20 mouse cellular contexts compared by ENCODE assay signal in the genomic region with DNA sequence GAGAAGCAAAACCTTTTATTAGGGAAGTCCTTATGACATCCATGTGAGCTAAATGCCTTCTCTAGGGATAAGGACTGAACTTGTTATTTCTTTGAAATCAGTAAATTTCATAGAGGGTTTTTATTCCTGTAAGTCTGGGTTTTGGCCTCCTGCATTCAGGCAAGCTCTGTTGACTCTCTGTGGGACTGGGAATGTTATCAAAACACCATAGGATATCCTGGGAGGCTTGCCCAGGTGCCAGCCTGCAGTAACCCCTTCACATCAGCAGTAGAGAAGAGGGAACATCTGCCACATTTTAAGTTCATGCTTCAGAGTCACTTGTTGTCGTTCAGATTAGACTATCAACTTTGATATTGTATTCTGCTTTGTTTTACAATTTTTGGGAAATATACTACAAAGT.
DNase-seq lines count a peak whose midpoint lies in the region; ATAC-seq and TF ChIP-seq lines count a peak whose summit lies in the region.
"Had no signal": no experiment of that assay in that cellular context is flagged by ENCODE, and none has a peak within 500 bp of the region (broad histone marks: within the 10 kb centered on the region; RNA-seq: fewer than 3 reads in every experiment).

No protein-coding gene starts in this region.

- no peaks in the 10 kb centered on the region for H3K4me1 ChIP-seq in midbrain, postnatal 0 days (ENCODE audit: insufficient read depth, low read length)
- H3K4me1 ChIP-seq in midbrain, embryonic 16.5 days (ENCODE audit: control insufficient read depth, insufficient read depth, low read length): no peaks in the 10 kb centered on the region
- H3K4me1 ChIP-seq: embryonic facial prominence, embryonic 13.5 days; embryonic facial prominence, embryonic 15.5 days; forebrain, embryonic 10.5 days; forebrain, embryonic 12.5 days had no signal

- no peak overlapping the region for H3K9ac ChIP-seq in midbrain, postnatal 0 days (replicated peaks; ENCODE audit: low read length, poor library complexity, severe bottlenecking)
- H3K9ac ChIP-seq in midbrain, embryonic 16.5 days (ENCODE audit: low read depth, low read length): no peak overlapping the region
- H3K9ac ChIP-seq: embryonic facial prominence, embryonic 13.5 days; embryonic facial prominence, embryonic 15.5 days; forebrain, embryonic 12.5 days had no signal

- no peak overlapping the region for H3K4me3 ChIP-seq in layer of hippocampus, adult 2 months
- no peak overlapping the region for H3K4me3 ChIP-seq in midbrain, postnatal 0 days (ENCODE audit: low read depth, low read length)
- H3K4me3 ChIP-seq in midbrain, embryonic 16.5 days (ENCODE audit: low read depth, low read length): no peak overlapping the region
- H3K4me3 ChIP-seq: embryonic facial prominence, embryonic 13.5 days; embryonic facial prominence, embryonic 15.5 days; erythroblast, embryonic 14.5 days; forebrain, embryonic 10.5 days; forebrain, embryonic 12.5 days had no signal

- peak; percentile 29 to 39 for DNase-seq in cerebellum, postnatal 14 days
- DNase-seq in layer of hippocampus, adult 2 months (ENCODE audit: low spot score in 2 of 2): no peak
- DNase-seq in layer of hippocampus, adult 18-20 months (ENCODE audit: low spot score in 2 of 2): no peak
- peak; percentile 2 for DNase-seq in midbrain, postnatal 0 days (ENCODE audit: low spot score)
- DNase-seq: adrenal gland, adult 2 months; adrenal gland, postnatal 10 days; adrenal gland, postnatal 25 days; cerebellum, adult 11-12 months; cerebellum, adult 2 months; cerebellum, adult 9-10 months; cerebellum, postnatal 36 days; embryo, embryonic 11 days had no signal

- no peaks in the 10 kb centered on the region for H3K36me3 ChIP-seq in midbrain, postnatal 0 days (ENCODE audit: insufficient read depth, low read length)
- no peaks in the 10 kb centered on the region for H3K36me3 ChIP-seq in midbrain, embryonic 16.5 days (ENCODE audit: control insufficient read depth, insufficient read depth, low read length)
- H3K36me3 ChIP-seq: embryonic facial prominence, embryonic 13.5 days; embryonic facial prominence, embryonic 15.5 days; forebrain, embryonic 10.5 days; forebrain, embryonic 12.5 days had no signal

- 70% methylated on average over 1 of the region's 1 CpGs for WGBS in midbrain, postnatal 0 days
- WGBS in midbrain, embryonic 16.5 days: 91% methylated on average over 1 of the region's 1 CpGs

- no peaks in the 10 kb centered on the region for H3K27me3 ChIP-seq in midbrain, postnatal 0 days (ENCODE audit: insufficient read depth, low read length)
- no peaks in the 10 kb centered on the region for H3K27me3 ChIP-seq in midbrain, embryonic 16.5 days (ENCODE audit: control insufficient read depth, insufficient read depth, low read depth, low read length)
- H3K27me3 ChIP-seq: embryonic facial prominence, embryonic 13.5 days; embryonic facial prominence, embryonic 15.5 days; forebrain, embryonic 12.5 days had no signal

- H3K4me2 ChIP-seq in midbrain, postnatal 0 days (ENCODE audit: low read depth, low read length, poor library complexity, severe bottlenecking): no peak overlapping the region
- H3K4me2 ChIP-seq in midbrain, embryonic 16.5 days (ENCODE audit: low read length): no peak overlapping the region
- H3K4me2 ChIP-seq: embryonic facial prominence, embryonic 13.5 days; embryonic facial prominence, embryonic 15.5 days; forebrain, embryonic 12.5 days had no signal

- TF ChIP-seq CTCF in layer of hippocampus, adult 2 months (conservative IDR thresholded peaks at IDR 0.05): no peak
- TF ChIP-seq CTCF in midbrain, postnatal 0 days (IDR thresholded peaks at IDR 0.05): no peak

- peak overlapping the region; percentile 68; the same call in 1 of the 2 replicates for H3K27ac ChIP-seq in layer of hippocampus, adult 2 months
- H3K27ac ChIP-seq in midbrain, postnatal 0 days (ENCODE audit: low read depth, low read length): no peak overlapping the region
- no peak overlapping the region for H3K27ac ChIP-seq in midbrain, embryonic 16.5 days (ENCODE audit: low read length)
- H3K27ac ChIP-seq: embryonic facial prominence, embryonic 13.5 days; embryonic facial prominence, embryonic 15.5 days; forebrain, embryonic 10.5 days; forebrain, embryonic 12.5 days had no signal

- no peak for ATAC-seq in cerebellum, adult (ENCODE audit: insufficient number of reproducible peaks, low FRiP score, low TSS enrichment)
- no peak for ATAC-seq in midbrain, postnatal 0 days (ENCODE audit: low FRiP score)
- ATAC-seq in midbrain, embryonic 16.5 days: no peak
- ATAC-seq: forebrain, embryonic 14.5 days had no signal

- H3K9me3 ChIP-seq in midbrain, postnatal 0 days (ENCODE audit: low read length): no peaks in the 10 kb centered on the region
- no peaks in the 10 kb centered on the region for H3K9me3 ChIP-seq in midbrain, embryonic 16.5 days (replicated peaks; ENCODE audit: control insufficient read depth, low read length, poor library complexity, severe bottlenecking)
- H3K9me3 ChIP-seq: embryonic facial prominence, embryonic 13.5 days; embryonic facial prominence, embryonic 15.5 days; forebrain, embryonic 10.5 days; forebrain, embryonic 12.5 days had no signal

Comparison
In these comparisons a context has a peak if more than half of its experiments do, and no peak if none do; other contexts are left out.
1. DNase-seq: peak in cerebellum, postnatal 14 days (2 of 2) and midbrain, postnatal 0 days (single experiment); none in layer of hippocampus, adult 2 months (0 of 2) and layer of hippocampus, adult 18-20 months (0 of 2).